Mouse (Mus musculus) urinary bladder, postnatal 4 days (tissue): ENCODE measurements at regions not wholly inside any gene's neighbourhood (a gene's known extent, or its start where the extent isn't known, plus 50 kb on each side); places are given as distances from the start of the nearest gene placed in this dataset.
"Not testable (repeated sequence)": the region's sequence is repeated elsewhere in the genome, so short reads cannot be mapped to it uniquely, and the experiment has no call there.

Experiments used
- DNase-seq, 2 experiments: peaks; one replicate each; pipeline ENCODE4 v3.0.0; 2021 to 2022; ENCODE audit warnings: low spot score in 2 of 2

GRCm38 (mm10) chr14:53430130-53430529, 823.8 kb downstream of the Dad1 start:
- DNase-seq = not testable (repeated sequence)

- not testable (repeated sequence) for DNase-seq
Observed at GRCm38 (mm10) chr14:53428447-53428846, 825.5 kb downstream of the Dad1 start.

GRCm38 (mm10) chr14:53427636-53428035, 826.3 kb downstream of the Dad1 start:
- DNase-seq = not testable (repeated sequence)

- DNase-seq = not testable (repeated sequence)
Observed at GRCm38 (mm10) chr14:53416955-53417354, 836.9 kb downstream of the Dad1 start.

GRCm38 (mm10) chr14:53407500-53408227, 846.2 kb downstream of the Dad1 start:
- DNase-seq = not testable (repeated sequence)

GRCm38 (mm10) chr14:53390307-53390706, 863.6 kb downstream of the Dad1 start:
- not testable (repeated sequence) for DNase-seq

- not testable (repeated sequence) for DNase-seq
Observed at GRCm38 (mm10) chr14:53374591-53374990, 879.0 kb upstream of the Olfr1507 start.

- not testable (repeated sequence) for DNase-seq
Observed at GRCm38 (mm10) chr14:53373777-53374468, 878.4 kb upstream of the Olfr1507 start.

DNA sequence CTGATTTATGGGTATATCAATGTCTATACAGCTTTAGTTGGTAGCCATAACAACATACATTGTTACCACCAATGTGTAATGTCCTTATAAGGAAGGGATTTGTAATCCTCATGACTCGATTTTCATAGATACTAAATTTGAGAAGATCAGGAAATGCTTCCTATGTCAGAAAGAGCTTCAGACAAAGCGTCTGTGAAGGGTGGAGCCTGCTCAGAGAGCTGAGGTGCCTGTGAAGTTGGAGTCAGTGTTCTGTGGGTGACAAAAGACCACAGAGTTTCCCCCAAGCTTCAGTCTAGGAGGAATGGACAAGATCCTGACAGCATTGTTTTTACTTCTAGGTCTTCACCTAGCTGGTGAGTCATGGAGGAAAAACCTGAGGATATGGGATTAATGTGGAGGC, 874.2 kb upstream of the Olfr1507 start:
- DNase-seq = no peak

GRCm38 (mm10) chr14:53367420-53367819, 871.9 kb upstream of the Olfr1507 start:
- DNase-seq = not testable (repeated sequence)

GRCm38 (mm10) chr14:53363995-53364394, 868.4 kb upstream of the Olfr1507 start:
- DNase-seq = not testable (repeated sequence)

- DNase-seq = not testable (repeated sequence)
Observed at GRCm38 (mm10) chr14:53362054-53362453, 866.5 kb upstream of the Olfr1507 start.

- DNase-seq = not testable (repeated sequence)
Observed at GRCm38 (mm10) chr14:53357498-53357897, 861.9 kb upstream of the Olfr1507 start.

DNA sequence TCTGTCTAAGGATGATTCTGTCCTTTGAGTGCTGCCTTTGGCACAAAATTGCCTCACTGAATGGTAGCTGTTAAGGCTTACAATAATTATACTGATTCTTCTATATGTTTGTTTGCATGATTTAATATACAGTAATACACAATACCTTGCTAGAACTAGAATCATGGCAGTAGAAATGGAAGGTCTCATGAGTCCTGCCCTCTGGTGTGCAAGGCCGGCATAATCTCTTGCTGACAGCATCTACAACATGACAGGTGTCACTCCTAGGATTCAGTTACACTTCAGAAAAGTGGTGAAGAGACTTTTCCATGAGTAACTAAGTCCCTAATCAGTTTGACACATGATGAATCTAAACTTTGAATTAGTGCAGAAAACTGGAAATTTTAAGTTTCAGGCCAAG, 861.2 kb upstream of the Olfr1507 start:
- not testable (repeated sequence) for DNase-seq

GRCm38 (mm10) chr14:53351457-53351856, 855.9 kb upstream of the Olfr1507 start:
- DNase-seq = not testable (repeated sequence)

DNA sequence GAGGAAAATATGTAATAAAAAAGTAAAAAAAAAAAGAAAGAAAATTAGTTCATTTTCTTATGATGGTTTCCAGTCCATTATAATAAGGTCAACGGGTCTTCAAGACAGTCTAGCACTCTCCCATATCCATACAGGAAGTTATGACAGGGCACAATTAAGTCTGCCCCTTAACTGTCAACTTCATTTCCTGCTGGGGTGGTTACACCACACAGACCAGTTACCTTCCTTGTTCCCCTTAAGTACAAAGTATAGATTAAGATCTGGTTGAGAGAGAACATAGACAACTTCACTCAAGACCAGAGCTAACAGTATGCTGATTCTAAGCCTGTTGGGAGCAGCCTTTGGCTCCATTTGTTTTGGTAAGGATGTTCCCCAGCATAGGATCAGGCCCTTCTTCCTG, 855.2 kb upstream of the Olfr1507 start:
- not testable (repeated sequence) for DNase-seq

DNA sequence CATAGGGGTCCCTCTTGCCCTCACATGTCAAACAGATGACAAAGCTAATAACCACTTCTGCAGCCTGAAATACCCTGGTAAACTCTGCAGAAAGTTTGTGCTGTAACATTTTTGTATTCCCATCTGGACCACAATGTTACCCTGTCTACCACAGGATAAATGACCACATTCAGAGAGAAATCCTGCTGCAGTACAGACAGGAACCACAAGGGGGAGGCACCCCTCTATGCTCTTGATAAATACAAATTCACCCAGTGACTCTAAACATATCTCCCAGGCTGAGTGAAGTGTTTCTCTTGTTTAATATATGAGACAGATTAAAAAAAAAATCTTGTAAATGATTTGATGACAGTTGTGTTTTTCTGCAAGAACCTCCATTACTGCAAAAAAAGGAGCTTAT, 853.6 kb upstream of the Olfr1507 start:
- DNase-seq = not testable (repeated sequence)

GRCm38 (mm10) chr14:53345568-53345967, 850.0 kb upstream of the Olfr1507 start:
- not testable (repeated sequence) for DNase-seq

DNA sequence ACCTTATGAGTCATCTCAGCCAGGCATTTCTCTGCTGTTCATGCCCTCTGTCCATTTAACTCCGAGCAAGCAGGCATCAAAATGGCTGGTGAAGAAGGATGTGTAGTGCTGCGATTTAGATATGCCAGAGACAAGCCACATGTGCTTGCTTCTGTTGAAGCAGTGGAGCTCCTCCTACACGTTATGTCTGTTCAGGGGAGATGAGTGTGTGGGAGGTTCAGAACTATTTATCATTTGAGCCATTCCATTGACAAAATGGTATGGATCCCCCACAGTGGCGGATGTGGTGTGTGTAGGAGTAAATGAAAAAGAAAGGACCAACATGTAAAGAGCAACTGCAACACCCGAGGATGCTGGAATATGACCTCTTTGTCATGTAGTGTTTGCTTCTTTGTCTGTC, 848.3 kb upstream of the Olfr1507 start:
- not testable (repeated sequence) for DNase-seq

DNA sequence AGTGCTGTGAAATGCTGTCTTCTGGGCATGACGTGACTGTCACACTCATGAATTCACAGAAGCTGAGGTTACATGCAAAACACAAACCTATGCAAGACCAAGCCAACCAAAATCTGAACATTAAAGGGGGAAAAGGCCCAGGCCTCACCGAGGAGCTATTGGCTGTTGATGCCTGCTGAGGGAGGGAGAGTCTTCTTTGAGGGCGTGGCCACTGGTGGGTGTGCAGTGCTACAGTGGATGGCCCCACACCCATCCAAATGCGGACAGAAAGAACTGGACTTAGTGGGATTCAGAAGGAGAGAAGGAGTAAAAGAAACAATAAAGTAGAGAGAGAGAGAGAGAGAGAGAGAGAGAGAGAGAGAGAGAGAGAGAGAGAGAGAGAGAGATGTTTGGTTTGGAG, 843.6 kb upstream of the Olfr1507 start:
- not testable (repeated sequence) for DNase-seq

DNA sequence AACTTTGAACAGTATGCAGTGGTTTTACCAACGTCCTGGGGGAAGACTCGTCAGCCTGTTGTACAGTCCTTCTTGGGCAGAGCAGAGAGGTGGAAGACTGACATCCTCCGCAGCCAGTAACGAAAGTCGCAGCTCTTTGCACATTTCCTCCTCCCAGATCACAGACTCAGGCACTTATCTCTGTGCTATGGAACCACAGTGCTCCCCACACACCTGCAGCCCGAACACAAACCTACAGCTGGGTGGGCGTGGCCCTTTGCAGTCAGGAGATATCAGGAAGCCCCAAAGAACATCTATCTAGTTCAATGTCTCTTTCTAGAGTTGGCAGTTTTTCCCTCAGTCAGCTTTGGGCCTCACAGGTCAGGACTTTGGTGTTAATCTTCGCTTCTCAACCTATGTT, 841.9 kb upstream of the Olfr1507 start:
- DNase-seq = not testable (repeated sequence)

DNA sequence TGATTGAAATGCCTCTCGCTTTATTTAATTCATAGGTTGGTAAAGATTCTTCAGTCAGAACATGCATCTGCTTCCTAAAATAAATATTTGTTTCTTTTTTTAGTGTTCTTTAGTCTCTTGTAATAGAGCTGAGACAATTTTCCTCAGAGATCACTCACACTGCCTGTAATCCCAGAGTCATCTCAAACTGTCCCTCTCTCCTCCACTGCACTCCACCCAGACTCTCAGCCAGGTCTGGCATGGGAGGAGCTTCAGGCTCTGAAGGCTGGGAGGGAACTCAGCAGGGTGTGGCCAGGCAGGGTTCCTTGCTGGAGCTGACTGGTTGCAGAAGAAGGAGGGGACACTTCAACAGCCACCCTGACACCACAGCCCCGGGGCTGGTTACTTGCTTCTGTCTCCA, 841.2 kb upstream of the Olfr1507 start:
- DNase-seq = not testable (repeated sequence)

GRCm38 (mm10) chr14:53334451-53334850, 838.9 kb upstream of the Olfr1507 start:
- not testable (repeated sequence) for DNase-seq
